Mouse (Mus musculus) layer of hippocampus, postnatal 14 days (tissue): Measurements from ENCODE around the gene Nmrk2. TPM values are rescaled to one million over a fixed set of nuclear protein-coding genes. Genes with fewer than 3 reads are reported as not detected.
"Not testable (repeated sequence)": the region's sequence is repeated elsewhere in the genome, so short reads cannot be mapped to it uniquely, and the experiment has no call there.

ENCODE experiments used
- DNase-seq, 2 experiments: peaks; one replicate each; pipeline ENCODE4 v3.0.0; 2021 to 2022; ENCODE audit warnings: low spot score in 2 of 2, mixed read lengths in 1 of 2
- total RNA-seq, 2 experiments: library from RNA; stranded (reverse); gene quantifications; 2 replicates each; pipeline ENCODE4 v1.2.3; 2021

Nmrk2 gene
- total RNA-seq, 2 experiments from 2014 or later, result 0.26 TPM; not detected in 1

- no peak for DNase-seq
Measured at GRCm38 (mm10) chr10:81189821-81190220, 12.0 kb downstream of the Nmrk2 start.

- DNase-seq, result no peak
Measured at GRCm38 (mm10) chr10:81187161-81187560, 14.7 kb downstream of the Nmrk2 start.

GRCm38 (mm10) chr10:81184765-81185164 is 17.1 kb downstream of the Nmrk2 start:
- no peak for DNase-seq

- DNase-seq, result no peak
Measured at GRCm38 (mm10) chr10:81183805-81184204, 18.0 kb downstream of the Nmrk2 start, which contains the start of gene 4930442H23Rik. Gene 4930442H23Rik (minus strand): TSS chr10:81183849.

- DNase-seq, result peak; percentile 98 to 100
Measured at GRCm38 (mm10) chr10:81182336-81183333, 19.2 kb downstream of the Nmrk2 start, which contains the start of gene Dapk3. Gene Dapk3 (plus strand): TSS chr10:81183005.

- not testable (repeated sequence) for DNase-seq
Measured at GRCm38 (mm10) chr10:81181860-81182259, 20.0 kb downstream of the Nmrk2 start.

- no peak for DNase-seq
Measured at GRCm38 (mm10) chr10:81180946-81181345, 20.9 kb downstream of the Nmrk2 start.

- no peak for DNase-seq
Measured at GRCm38 (mm10) chr10:81179451-81180342, 22.2 kb downstream of the Nmrk2 start.

- DNase-seq, result no peak
Measured at GRCm38 (mm10) chr10:81178927-81179326, 22.9 kb downstream of the Nmrk2 start.

- DNase-seq, result no peak
Measured at GRCm38 (mm10) chr10:81177958-81178712, 23.7 kb downstream of the Nmrk2 start.

- no peak for DNase-seq
Measured at GRCm38 (mm10) chr10:81177491-81177925, 24.3 kb downstream of the Nmrk2 start.

- DNase-seq, result peak; percentile 99
Measured at GRCm38 (mm10) chr10:81176466-81177271, 25.2 kb downstream of the Nmrk2 start, which contains the start of gene Eef2. Gene Eef2 (plus strand): TSS chr10:81176631.

GRCm38 (mm10) chr10:81175936-81176465 is 25.9 kb downstream of the Nmrk2 start:
- no peak for DNase-seq

- not testable (repeated sequence) for DNase-seq
Measured at GRCm38 (mm10) chr10:81175345-81175701, 26.5 kb downstream of the Nmrk2 start.

GRCm38 (mm10) chr10:81174617-81175344 is 27.1 kb downstream of the Nmrk2 start:
- peak; percentile 94 for DNase-seq

- DNase-seq, result peak; percentile 81 to 89
Measured at GRCm38 (mm10) chr10:81173132-81173531, 28.7 kb downstream of the Nmrk2 start.

GRCm38 (mm10) chr10:81169411-81169900 is 32.4 kb downstream of the Nmrk2 start:
- not testable (repeated sequence) for DNase-seq

- DNase-seq, result peak; percentile 71 to 84
Measured at GRCm38 (mm10) chr10:81168521-81169244, 33.2 kb downstream of the Nmrk2 start.
